Mouse (Mus musculus): Measurements from ENCODE around the gene Defa28.
"Not testable (repeated sequence)": the region's sequence is repeated elsewhere in the genome, so short reads cannot be mapped to it uniquely, and the experiment has no call there.

Defa28 gene

GRCm38 (mm10) chr8:21582706-21583105 is at the start of gene Defa28:
TSS of gene Defa28 (plus strand) at chr8:21583006.
- not testable (repeated sequence) for ATAC-seq (ENCODE audit: low TSS enrichment)

DNA sequence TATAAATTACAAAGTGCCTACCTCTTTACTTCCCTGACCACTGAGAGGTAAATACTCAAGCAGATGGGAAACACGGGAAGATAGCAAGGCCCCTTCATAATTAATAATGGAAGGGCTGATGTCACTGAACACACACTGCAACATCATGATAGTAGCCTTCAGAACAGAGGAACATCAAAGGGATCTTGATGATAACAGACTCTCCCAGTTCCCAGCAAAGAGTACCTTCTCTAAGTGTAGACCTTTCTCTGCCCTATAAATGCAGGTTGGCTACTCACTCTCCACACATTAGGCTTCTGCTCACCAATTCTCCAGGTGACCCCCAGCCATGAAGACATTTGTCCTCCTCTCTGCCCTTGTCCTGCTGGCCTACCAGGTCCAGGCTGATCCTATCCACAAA is 17.7 kb upstream of the Defa28 start, which contains the start of gene Defa37:
TSS of gene Defa37 (plus strand) at position 301 of the 400 bp plus-strand sequence.
- not testable (repeated sequence) for ATAC-seq (ENCODE audit: low TSS enrichment)

DNA sequence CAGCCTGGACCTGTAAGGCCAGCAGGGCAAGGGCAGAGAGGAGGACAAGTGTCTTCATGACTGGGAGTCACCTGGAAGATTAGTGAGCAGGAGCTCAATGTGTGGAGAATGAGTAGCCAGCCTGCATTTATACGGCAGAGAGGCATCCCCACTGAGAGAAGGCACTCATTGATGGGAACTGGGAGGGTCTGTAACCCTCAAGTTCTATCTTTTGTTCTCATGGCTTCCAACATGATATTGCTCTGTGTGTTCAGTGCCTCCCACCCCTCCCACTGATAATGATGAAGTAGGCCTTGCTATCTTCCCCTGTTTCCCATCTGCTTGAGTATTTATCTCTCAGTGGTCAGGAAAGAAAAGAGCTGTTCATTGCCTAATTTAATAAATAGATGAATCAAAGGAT is 11.6 kb downstream of the Defa28 start, which contains the start of gene Gm7861:
TSS of gene Gm7861 (minus strand) at position 101 of the 400 bp plus-strand sequence.
- not testable (repeated sequence) for ATAC-seq (ENCODE audit: low TSS enrichment)

DNA sequence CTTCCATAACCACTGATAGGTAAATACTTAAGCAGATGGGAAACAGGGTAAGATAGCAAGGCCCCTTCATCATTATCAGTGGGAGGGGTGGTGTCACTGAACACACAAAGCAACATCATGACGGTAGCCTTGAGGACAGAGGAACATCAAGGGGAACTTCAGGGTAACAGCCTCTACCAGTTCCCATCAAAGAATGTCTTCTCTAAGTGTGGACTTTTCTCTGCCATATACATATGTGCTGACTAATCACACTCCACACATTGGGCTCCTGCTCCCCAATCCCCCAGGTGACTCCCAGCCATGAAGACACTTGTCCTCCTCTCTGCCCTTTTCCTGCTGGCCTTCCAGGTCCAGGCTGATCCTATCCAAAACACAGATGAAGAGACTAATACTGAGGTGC is 35.1 kb downstream of the Defa28 start, which contains the start of gene Defa26:
TSS of gene Defa26 (plus strand) at position 301 of the 400 bp plus-strand sequence.
- ATAC-seq (ENCODE audit: low TSS enrichment), result not testable (repeated sequence)

Data from frontal cortex, adult (tissue).